Mouse (Mus musculus): Measurements from ENCODE around the gene Duox2. TPM values are rescaled to one million over a fixed set of nuclear protein-coding genes. Genes with fewer than 3 reads are reported as not detected.

Duox2 gene
- polyA plus RNA-seq, 2 experiments from 2014 or later: not detected

DNA sequence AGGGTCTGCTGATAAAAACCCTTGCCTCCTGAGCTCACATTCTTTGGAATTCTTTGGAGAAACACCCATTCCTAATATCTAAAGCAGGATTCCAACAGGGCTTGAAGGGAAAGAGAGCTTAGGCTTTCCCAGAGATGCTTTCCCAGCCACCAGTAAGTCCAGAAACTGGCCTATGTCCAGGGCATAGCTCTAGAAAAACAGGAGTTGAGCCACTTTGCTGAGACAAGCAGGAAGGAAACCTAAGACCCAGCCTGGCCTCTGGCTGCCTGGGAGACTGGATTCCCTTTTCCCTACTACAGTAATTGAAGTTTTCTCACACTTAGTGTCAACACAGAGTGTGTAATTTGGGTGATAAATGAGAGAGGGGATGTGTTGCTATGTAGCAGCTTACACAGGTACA is 61.9 kb downstream of the Duox2 start:
- ATAC-seq: no peak

DNA sequence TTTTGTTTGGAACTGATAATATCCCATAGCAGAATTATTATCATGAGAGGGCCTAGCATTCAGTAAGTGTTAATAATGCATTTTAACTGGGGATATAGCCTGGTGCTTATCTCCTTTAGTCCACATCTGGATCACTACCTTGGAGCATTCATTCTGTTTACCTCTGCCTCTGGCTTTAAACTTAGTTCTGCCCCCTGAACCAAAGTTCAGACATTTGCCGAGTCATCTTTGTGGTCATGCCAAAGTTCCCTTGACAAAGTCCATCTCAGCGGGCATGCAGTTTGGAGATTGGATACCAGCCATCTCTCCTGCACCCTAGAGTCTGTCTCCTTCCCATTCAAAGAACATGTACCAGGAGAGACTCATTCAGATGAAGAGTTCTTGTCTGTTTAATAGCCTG is 62.8 kb downstream of the Duox2 start:
- no peak for ATAC-seq

DNA sequence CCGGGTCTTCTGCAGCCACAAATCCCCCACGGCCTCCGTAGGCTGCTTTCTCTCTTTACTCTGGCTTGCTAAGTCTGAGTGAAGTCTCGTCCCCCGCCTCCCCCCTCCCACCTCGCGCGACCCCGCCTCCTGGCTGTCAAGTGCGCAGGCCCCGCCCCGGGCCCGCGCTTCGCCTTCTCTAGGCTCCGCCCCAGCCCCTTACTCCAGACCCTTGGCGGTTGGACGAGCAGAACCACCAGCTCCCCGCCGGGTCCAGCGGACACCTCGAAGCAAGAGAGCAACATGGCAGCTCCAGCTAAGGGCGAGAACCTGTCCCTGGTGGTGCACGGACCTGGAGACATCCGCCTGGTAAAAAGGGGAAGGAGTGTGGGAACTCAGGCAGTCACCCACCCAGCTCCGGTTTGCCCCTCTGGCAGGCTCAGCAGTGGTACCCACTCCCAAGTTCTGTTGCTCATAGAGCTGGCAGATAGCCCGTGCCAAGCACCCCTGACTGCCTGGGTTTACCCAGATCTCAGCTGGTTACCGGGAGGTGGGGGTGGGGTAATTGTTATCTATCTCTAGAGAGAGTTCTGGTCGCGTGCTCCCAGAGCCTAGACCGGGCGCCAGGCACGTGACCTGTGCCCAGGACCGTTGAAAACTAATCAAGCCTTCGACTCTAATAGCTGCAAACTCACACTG is 63.5 kb downstream of the Duox2 start, which contains the start of gene Sord:
Sord (plus strand) TSS at position 139 of the 678 bp plus-strand sequence.
- ATAC-seq: peak; percentile 84

DNA sequence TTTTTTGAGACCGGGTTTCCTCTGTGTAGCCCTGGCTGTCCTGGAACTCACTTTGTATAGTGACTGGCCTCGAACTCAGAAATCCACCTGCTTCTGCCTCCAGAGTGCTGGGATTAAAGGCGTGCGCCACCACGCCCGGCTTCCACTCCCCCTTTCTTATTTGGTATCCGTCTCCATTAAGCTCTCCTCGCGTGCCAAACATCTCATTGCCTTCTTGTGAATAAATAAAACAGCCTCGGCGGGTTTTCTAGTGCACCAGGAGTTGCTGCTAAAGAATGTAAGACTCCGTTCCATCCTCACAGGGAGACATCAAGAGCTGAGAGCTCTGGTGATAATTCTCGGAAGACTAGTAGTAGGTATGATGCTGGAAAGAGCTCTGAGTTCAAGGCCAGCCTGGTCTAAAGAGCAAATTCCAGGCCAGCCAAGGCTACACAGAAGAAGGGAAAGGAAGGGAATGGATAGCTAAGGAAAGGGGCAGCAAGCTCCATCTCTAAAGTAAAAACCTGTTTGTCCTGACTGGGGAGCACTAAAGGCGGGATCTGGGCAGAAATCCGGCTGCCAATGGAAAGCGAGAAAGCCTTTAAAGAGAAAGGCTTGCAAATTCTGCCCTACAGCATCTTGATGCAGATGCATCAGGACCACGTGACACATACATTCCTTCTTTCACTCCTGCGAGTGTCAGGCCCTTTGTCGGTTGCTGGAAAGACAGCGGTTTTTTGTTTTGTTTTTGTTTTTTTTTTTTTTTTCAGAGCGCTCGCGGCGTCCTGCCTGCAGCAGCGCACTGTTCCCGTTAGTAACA is 64.3 kb downstream of the Duox2 start:
- peak; percentile 40 for ATAC-seq

DNA sequence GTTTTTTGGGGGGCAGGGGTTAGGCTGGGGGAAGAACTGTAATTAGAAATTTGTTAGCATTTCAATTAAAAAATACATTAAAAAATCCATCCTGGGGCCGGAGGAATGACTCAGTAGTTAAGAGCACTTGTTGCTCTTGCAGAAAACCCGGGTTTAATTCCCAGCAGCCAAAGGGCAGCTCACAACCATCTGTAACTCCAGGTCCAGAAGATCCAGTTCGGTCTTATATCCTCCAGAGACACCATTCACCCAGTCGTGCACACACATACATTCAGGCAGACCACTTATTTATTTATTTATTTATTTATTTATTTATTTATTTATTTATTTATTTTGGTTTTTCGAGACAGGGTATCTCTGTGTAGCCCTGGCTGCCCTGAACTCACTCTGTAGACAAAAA is 64.9 kb downstream of the Duox2 start:
- ATAC-seq: no peak

DNA sequence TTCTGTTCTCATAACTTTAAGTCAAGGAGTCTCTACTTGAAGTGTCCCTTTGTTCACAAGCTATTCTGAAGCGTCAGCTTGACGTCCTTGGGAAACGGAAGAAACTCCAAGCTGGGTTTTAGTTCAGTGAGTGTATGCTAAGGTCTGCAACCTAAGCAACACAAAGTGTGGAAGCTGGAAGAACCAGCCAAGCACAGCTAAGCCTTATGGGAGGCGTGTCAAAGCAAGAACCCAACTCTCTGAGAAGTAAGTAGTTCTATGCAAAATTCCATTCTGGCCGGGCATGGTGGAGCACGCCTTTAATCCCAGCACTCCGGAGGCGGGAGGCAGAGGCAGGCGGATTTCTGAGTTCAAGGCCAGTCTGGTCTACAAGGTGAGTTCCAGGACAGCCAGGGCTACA is 66.6 kb downstream of the Duox2 start:
- no peak for ATAC-seq

DNA sequence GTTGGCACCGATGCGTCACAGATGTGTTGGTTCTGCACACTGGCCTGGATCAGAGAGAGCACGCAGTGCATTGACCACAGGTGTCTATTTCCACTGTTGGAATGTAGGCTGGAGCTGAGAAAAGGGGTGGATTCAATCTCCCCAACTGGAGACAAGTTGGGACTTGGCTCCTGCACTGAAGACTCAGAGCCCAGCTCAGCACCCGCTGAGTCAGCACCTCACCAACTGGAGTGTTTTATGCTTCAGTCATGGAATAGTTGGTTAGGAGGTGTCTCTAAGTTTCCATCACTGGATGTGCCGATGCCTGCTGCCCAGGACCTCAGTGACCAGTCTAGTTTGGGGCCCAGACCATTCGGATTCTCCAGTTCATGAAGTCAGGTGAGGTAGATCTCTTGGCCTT is 67.9 kb downstream of the Duox2 start:
- no peak for ATAC-seq

Other genes starting within 250 kb of the Duox2 start
- gene Spg11, start 180.1 kb downstream of the Duox2 start, polyA plus RNA-seq (2017; shearing (Covaris generic)): 1 to 10 TPM; 5.3 to 7.4 TPM
- 1,000 to 10,000 TPM; 7,747 to 9,345 TPM for gene B2m, start 150.8 kb downstream of the Duox2 start, polyA plus RNA-seq (2017; shearing (Covaris generic))
- under 1 TPM in 1 of 2 experiments, not detected in 1; 0.35 TPM for gene Trim69, start 137.7 kb downstream of the Duox2 start, polyA plus RNA-seq (2017; shearing (Covaris generic))
- 1 to 10 TPM; 1.2 to 1.5 TPM for gene Patl2, start 112.3 kb downstream of the Duox2 start, polyA plus RNA-seq (2017; shearing (Covaris generic))
- not detected for gene Terb2, start 112.2 kb downstream of the Duox2 start, polyA plus RNA-seq (2017; shearing (Covaris generic))
- gene Sord, start 63.7 kb downstream of the Duox2 start, polyA plus RNA-seq (2017; shearing (Covaris generic)): 1 to 10 TPM; 4.1 to 4.4 TPM
- gene Duoxa2, start 451 bp upstream of the Duox2 start, polyA plus RNA-seq (2017; shearing (Covaris generic)): not detected
- gene Duoxa1, start 15.3 kb upstream of the Duox2 start, polyA plus RNA-seq (2017; shearing (Covaris generic)): not detected
- gene Duox1, start 17.2 kb upstream of the Duox2 start, polyA plus RNA-seq (2017; shearing (Covaris generic)): not detected
- under 1 TPM in 1 of 2 experiments, not detected in 1; 0.42 TPM for gene Shf, start 70.7 kb upstream of the Duox2 start, polyA plus RNA-seq (2017; shearing (Covaris generic))
- 100 to 1,000 TPM; 153 to 175 TPM for gene Slc28a2, start 128.0 kb upstream of the Duox2 start, polyA plus RNA-seq (2017; shearing (Covaris generic))
- gene Gm14085, start 186.5 kb upstream of the Duox2 start, polyA plus RNA-seq (2017; shearing (Covaris generic)): 10 to 100 TPM; 42.9 to 70.0 TPM